8 mouse cellular contexts compared by ENCODE assay signal in the genomic region with DNA sequence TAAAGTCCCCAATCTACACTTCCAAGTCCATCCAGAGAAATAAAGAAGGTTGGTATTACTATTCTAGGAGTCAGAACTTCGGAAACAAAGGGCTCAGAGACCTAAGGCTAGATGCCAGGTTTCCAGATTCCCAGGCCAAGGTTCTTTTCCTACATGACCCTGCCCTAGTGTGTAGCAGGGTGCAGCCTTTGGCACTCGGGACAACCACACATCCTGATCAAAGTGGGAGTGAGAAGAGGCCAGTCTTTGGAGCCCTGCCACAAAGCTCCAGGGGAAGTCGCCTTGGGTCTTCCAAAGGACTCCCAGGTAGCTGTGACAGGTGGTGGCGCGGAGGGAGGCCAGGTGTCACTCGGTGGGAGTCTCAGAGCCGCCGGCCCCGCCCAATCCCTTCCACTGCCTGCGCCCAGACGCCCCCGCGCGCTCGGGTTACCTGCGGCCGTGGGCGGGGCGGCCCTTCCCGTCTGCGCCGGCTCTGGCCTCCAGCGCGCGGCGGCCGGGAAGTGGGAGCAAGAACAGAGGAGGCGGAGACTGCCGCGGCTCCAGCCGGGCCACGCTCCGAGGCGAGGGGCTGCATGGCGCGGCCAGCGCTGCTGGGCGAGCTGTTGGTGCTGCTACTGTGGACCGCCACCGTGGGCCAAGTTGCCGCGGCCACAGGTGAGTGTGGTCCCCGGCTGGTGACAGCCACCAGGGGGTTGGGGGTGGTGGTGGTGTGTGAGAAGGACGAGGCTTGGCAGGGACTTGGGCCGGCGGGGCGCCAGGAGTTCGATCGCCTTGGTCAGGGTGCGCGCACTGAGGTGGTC. TPM values are rescaled to one million over a fixed set of nuclear protein-coding genes. Genes with fewer than 3 reads are reported as not detected.
DNase-seq lines count a peak whose midpoint lies in the region; ATAC-seq and TF ChIP-seq lines count a peak whose summit lies in the region.

Il13ra1 (plus strand) TSS at position 489 of the 800 bp plus-strand sequence.

- H3K4me3 ChIP-seq in ES-E14 (ENCODE audit: insufficient read depth in 1 of 2, low read depth in 1 of 2, low read length in 2 of 2, poor library complexity in 1 of 2, severe bottlenecking in 1 of 2) (peak within 1 kb of the TSS; percentile 54 to 90), macrophage (ENCODE audit: inconsistent target) (peak within 1 kb of the TSS; percentile 18; the same call in 1 of the 2 replicates)
- H3K4me3 ChIP-seq in forebrain, embryonic 15.5 days: peak within 1 kb of the TSS; percentile 47

- H3K4me1 ChIP-seq in ES-E14 (ENCODE audit: control insufficient read depth in 2 of 2, insufficient read depth in 2 of 2, low read length in 2 of 2, poor library complexity in 1 of 2): no peaks in the 10 kb centered on the region
- no peaks in the 10 kb centered on the region for H3K4me1 ChIP-seq in forebrain, embryonic 15.5 days

- ATAC-seq in cerebellum, adult (ENCODE audit: insufficient number of reproducible peaks, low FRiP score, low TSS enrichment): peak; percentile 56; the same call in 1 of the 2 replicates
- peak; percentile 60; the same call in 1 of the 2 replicates for ATAC-seq in forebrain, embryonic 15.5 days (replicated peaks)
- ATAC-seq in megakaryocyte-erythroid progenitor cell, adult 5-6 weeks (replicated peaks; ENCODE audit: low FRiP score, low TSS enrichment, poor library complexity, severe bottlenecking): no peak

- no peaks in the 10 kb centered on the region; the same call in 1 of the 2 replicates for H3K27me3 ChIP-seq in forebrain, embryonic 15.5 days

- in situ Hi-C loops in ES-E14 (cut with MboI; ENCODE audit: low sequenced_read_pairs in 2 of 2, unreplicated experiment in 2 of 2): no loop called here

- 22% methylated on average over 46 of the region's 51 CpGs for WGBS in forebrain, embryonic 15.5 days
- WGBS in large intestine, adult 2 months: 18% methylated on average over 46 of the region's 51 CpGs
- WGBS in macrophage (ENCODE audit: missing documents): 19% methylated on average over 51 of the region's 51 CpGs

- H3K9ac ChIP-seq in ES-E14 (ENCODE audit: insufficient read depth, low read depth, low read length, poor library complexity, severe bottlenecking): peak within 1 kb of the TSS; percentile 77
- peak within 1 kb of the TSS; percentile 53 for H3K9ac ChIP-seq in forebrain, embryonic 15.5 days (replicated peaks)

- H3K36me3 ChIP-seq in ES-E14 (ENCODE audit: control insufficient read depth, insufficient read depth, low read length, poor library complexity, severe bottlenecking): no peaks in the 10 kb centered on the region
- no peaks in the 10 kb centered on the region for H3K36me3 ChIP-seq in forebrain, embryonic 15.5 days
- no peaks in the 10 kb centered on the region for H3K36me3 ChIP-seq in macrophage (ENCODE audit: inconsistent target)

- peak; percentile 29 for DNase-seq in ES-E14 (ENCODE audit: low read depth, low spot score)
- peak; percentile 48 to 70 for DNase-seq in heart, postnatal 36 days
- no peak for DNase-seq in large intestine, adult 2 months (ENCODE audit: low read depth, low spot score)
- DNase-seq in right cerebral cortex, postnatal 14 days: peak; percentile 7

- H3K4me2 ChIP-seq in forebrain, embryonic 15.5 days (replicated peaks): peak within 1 kb of the TSS; percentile 82

- H3K27ac ChIP-seq in ES-E14 (ENCODE audit: insufficient read depth, low read depth, low read length, poor library complexity, severe bottlenecking) (no peak within 1 kb of the TSS), macrophage (no peak within 1 kb of the TSS)
- no peak within 1 kb of the TSS for H3K27ac ChIP-seq in forebrain, embryonic 15.5 days (replicated peaks)

- H3K9me3 ChIP-seq in ES-E14 (ENCODE audit: control insufficient read depth, insufficient read depth, low read depth, low read length): no peaks in the 10 kb centered on the region
- no peaks in the 10 kb centered on the region for H3K9me3 ChIP-seq in forebrain, embryonic 15.5 days

- H3K79me2 ChIP-seq in macrophage (ENCODE audit: inconsistent target): peaks cover 6% of the 10 kb centered on the region; the same call in 1 of the 2 replicates

- intact Hi-C loops in heart, postnatal 36 days (cut with DNase I): loop anchor here (2.0 to 5.0 kb wide), 3 partner anchors 19 to 50 kb away; no protein-coding TSS in a partner anchor

TF ChIP-seq in ES-E14, 5 proteins besides CTCF, POLR2A, EP300 and RAD21:
- TF ChIP-seq ZC3H11A (IDR thresholded peaks at IDR 0.05; ENCODE audit: borderline replicate concordance, low read depth, low read length) (no peak), MAFK (IDR thresholded peaks at IDR 0.05; ENCODE audit: insufficient read depth, low read depth, low read length) (no peak), CHD2 (IDR thresholded peaks at IDR 0.05; ENCODE audit: low read depth, low read length) (no peak), HCFC1 (IDR thresholded peaks at IDR 0.05; ENCODE audit: borderline replicate concordance, insufficient read depth, low read length) (no peak), ZNF384 (IDR thresholded peaks at IDR 0.05; ENCODE audit: low read depth, low read length) (no peak)

RNA-seq across cellular contexts. Expression of gene Il13ra1, which starts in this region (rescaled TPM):
- total RNA-seq in ES-E14 (2012; rRNA removed): 5.4 and 6.6 TPM in 2 replicates
- 4.2 and 4.8 TPM in 2 replicates for polyA plus RNA-seq in forebrain, embryonic 15.5 days (2015; fragmentation: Nextera tagmentation; extraction: Ambion mirVana)
- total RNA-seq in heart, postnatal 36 days (2021): 10 to 100 TPM; 32.8 to 33.5 TPM
- 14.9 and 23.3 TPM in 2 replicates for polyA plus RNA-seq in large intestine, adult 2 months (2012; rRNA removed)
- 10 to 100 TPM in 1 of 26 experiments, 1 to 10 TPM in 23, under 1 TPM in 2; 0.74 to 11.5 (median 2.3) TPM for total RNA-seq in macrophage (2018; cell fraction: chromatin; rRNA removed)
- 10 to 100 TPM in 13 of 26 experiments, 1 to 10 TPM in 13; 4.0 to 16.4 (median 10.1) TPM for total RNA-seq in macrophage (2018; cell fraction: cytosol; rRNA removed)
- total RNA-seq in macrophage (2018; cell fraction: nucleus; rRNA removed): 10 to 100 TPM in 13 of 26 experiments, 1 to 10 TPM in 13; 4.8 to 21.4 (median 10.3) TPM
- 7.8 to 19.6 TPM (median 13.6 TPM) in 3 replicates for polyA plus RNA-seq in macrophage (2018)
- total RNA-seq in megakaryocyte-erythroid progenitor cell, adult 5-6 weeks (2014; fragmentation: Nextera tagmentation): not detected in 2 replicates
- total RNA-seq in megakaryocyte-erythroid progenitor cell, adult 5-6 weeks (2017): not detected in 2 replicates

Comparison
In these comparisons a context has a peak if more than half of its experiments do, and no peak if none do; other contexts are left out.
1. H3K4me3 ChIP-seq: peak in every context shown above with its lines; median percentile 72 in ES-E14; 47 in forebrain, embryonic 15.5 days; 18 in macrophage.